Mouse (Mus musculus): ENCODE measurements at regions not wholly inside any gene's neighbourhood (a gene's known extent, or its start where the extent isn't known, plus 50 kb on each side); places are given as distances from the start of the nearest gene placed in this dataset.

DNA sequence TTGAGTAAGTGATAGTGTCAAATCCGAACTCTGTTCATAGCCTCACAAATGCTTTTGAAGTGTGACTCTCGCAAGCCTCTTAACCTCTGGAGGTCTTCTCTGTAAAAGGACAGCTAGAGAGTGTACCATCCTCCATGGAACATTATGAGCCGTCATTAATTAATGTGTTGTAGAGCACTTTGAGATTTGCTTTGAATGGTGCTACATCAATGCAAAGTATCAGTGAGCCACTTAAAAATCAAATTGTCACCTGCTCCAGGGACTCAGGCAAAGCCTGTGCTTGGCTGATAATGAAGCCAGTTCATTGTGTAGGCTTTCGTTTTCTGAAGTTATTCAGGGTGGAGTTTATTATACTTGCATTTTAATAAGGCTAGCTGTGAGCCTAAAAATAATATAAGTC, 801.8 kb upstream of the B3galt2 start:
- H3K9ac ChIP-seq (ENCODE audit: low read depth, low read length), result no peak overlapping the region
- ATAC-seq (ENCODE audit: low FRiP score), result no peak
- no peaks in the 10 kb centered on the region for H3K27me3 ChIP-seq (ENCODE audit: control insufficient read depth, insufficient read depth, low read length)
- H3K27ac ChIP-seq (ENCODE audit: low read depth, low read length), result no peak overlapping the region
- no peak for DNase-seq (ENCODE audit: low spot score)
- no peak overlapping the region for H3K4me2 ChIP-seq (replicated peaks; ENCODE audit: low read depth, low read length)
- no peaks in the 10 kb centered on the region for H3K4me1 ChIP-seq (replicated peaks; ENCODE audit: control insufficient read depth, insufficient read depth, low read length)
- no peaks in the 10 kb centered on the region for H3K36me3 ChIP-seq (ENCODE audit: control insufficient read depth, insufficient read depth, low read length)
- WGBS, result 82% methylated on average over 4 of the region's 4 CpGs
- no peak overlapping the region for H3K4me3 ChIP-seq (ENCODE audit: low read depth, low read length)
- H3K9me3 ChIP-seq (ENCODE audit: control insufficient read depth, low read length), result no peaks in the 10 kb centered on the region

- DNase-seq (ENCODE audit: low spot score) (no peak), ATAC-seq (ENCODE audit: low FRiP score) (no peak)
- Histone ChIP-seq H3K4me3 (ENCODE audit: low read depth, low read length) (no peak overlapping the region), H3K9ac (ENCODE audit: low read depth, low read length) (no peak overlapping the region), H3K27me3 (ENCODE audit: control insufficient read depth, insufficient read depth, low read length) (no peaks in the 10 kb centered on the region), H3K4me2 (replicated peaks; ENCODE audit: low read depth, low read length) (no peak overlapping the region), H3K9me3 (ENCODE audit: control insufficient read depth, low read length) (no peaks in the 10 kb centered on the region), H3K36me3 (ENCODE audit: control insufficient read depth, insufficient read depth, low read length) (no peaks in the 10 kb centered on the region), H3K27ac (ENCODE audit: low read depth, low read length) (no peak overlapping the region), H3K4me1 (replicated peaks; ENCODE audit: control insufficient read depth, insufficient read depth, low read length) (no peaks in the 10 kb centered on the region)
- 81% methylated on average over 4 of the region's 4 CpGs for WGBS
Measured at GRCm38 (mm10) chr1:142867024-142867700, 773.3 kb upstream of the B3galt2 start.

DNA sequence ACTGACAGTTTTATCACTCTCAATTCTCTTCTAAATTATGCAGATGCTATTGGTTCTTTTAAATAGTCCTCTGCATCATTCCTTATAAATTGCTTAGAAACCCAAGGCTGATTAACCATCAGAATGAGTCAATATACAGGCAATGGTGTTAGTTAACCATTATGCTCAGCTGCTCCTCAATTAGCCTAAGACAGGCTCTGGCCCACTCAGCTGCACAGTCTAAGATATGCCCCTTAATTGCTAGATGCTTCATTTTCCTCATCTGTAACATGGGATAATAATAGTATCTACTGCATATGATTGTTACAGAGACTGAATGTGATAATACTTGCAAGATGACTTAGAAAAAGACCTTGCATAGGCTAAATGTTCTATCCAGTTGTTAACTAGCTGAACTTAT, 748.6 kb upstream of the B3galt2 start:
- Histone ChIP-seq H3K9me3 (ENCODE audit: control insufficient read depth, low read length) (no peaks in the 10 kb centered on the region), H3K4me1 (replicated peaks; ENCODE audit: control insufficient read depth, insufficient read depth, low read length) (no peaks in the 10 kb centered on the region), H3K9ac (ENCODE audit: low read depth, low read length) (no peak overlapping the region), H3K27me3 (ENCODE audit: control insufficient read depth, insufficient read depth, low read length) (no peaks in the 10 kb centered on the region), H3K36me3 (ENCODE audit: control insufficient read depth, insufficient read depth, low read length) (no peaks in the 10 kb centered on the region), H3K4me3 (ENCODE audit: low read depth, low read length) (no peak overlapping the region), H3K27ac (ENCODE audit: low read depth, low read length) (no peak overlapping the region), H3K4me2 (replicated peaks; ENCODE audit: low read depth, low read length) (no peak overlapping the region)
- ATAC-seq (ENCODE audit: low FRiP score) (no peak), DNase-seq (ENCODE audit: low spot score) (no peak)

DNA sequence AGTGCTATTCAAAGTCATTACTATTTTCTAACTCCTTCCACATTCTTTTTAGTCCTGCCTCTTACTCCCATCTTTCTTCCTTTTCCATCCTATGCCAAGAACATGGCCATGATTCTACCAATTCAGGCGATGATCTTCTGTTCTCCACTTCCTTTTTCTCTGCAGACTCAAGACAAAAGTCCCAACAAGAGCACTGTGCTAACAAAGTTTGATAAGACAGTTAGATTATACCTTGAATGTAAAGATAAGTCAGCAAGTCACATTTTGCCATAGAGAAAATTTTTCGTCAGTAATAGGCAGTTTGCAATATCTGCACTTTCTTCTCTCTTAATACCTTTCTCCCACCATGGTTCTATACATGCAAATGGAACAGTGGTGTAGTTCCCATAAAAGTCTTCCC, 747.3 kb upstream of the B3galt2 start:
- no peaks in the 10 kb centered on the region for H3K9me3 ChIP-seq (ENCODE audit: control insufficient read depth, low read length)
- no peak overlapping the region for H3K9ac ChIP-seq (ENCODE audit: low read depth, low read length)
- H3K4me3 ChIP-seq (ENCODE audit: low read depth, low read length), result no peak overlapping the region
- WGBS, result 88% methylated on average over 2 of the region's 2 CpGs
- H3K36me3 ChIP-seq (ENCODE audit: control insufficient read depth, insufficient read depth, low read length), result no peaks in the 10 kb centered on the region
- no peaks in the 10 kb centered on the region for H3K27me3 ChIP-seq (ENCODE audit: control insufficient read depth, insufficient read depth, low read length)
- ATAC-seq (ENCODE audit: low FRiP score) (no peak), DNase-seq (ENCODE audit: low spot score) (no peak)
- H3K4me1 ChIP-seq (replicated peaks; ENCODE audit: control insufficient read depth, insufficient read depth, low read length), result no peaks in the 10 kb centered on the region
- no peak overlapping the region for H3K27ac ChIP-seq (ENCODE audit: low read depth, low read length)
- no peak overlapping the region for H3K4me2 ChIP-seq (replicated peaks; ENCODE audit: low read depth, low read length)

DNA sequence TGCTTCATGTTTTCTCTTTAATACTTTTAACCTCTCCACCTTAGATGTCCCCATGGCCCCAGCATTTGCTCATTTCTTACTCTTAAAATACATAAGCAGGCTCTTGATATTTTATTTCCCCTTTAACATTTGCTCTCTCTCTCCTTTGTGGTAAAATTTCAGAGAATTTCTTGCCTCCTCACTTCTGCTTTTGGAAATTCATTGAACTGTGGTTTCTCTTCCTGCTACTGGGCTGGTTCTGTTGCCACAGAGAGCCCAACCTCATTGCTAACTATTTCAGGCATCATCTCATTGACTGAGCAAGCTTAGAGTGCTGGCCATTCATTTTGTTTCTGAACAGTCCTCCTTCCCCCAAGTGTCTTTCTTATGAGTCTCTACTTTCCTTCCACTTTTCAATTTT, 746.3 kb upstream of the B3galt2 start:
- H3K4me1 ChIP-seq (replicated peaks; ENCODE audit: control insufficient read depth, insufficient read depth, low read length), result no peaks in the 10 kb centered on the region

GRCm38 (mm10) chr1:142895081-142895480, 745.4 kb upstream of the B3galt2 start:
- WGBS, result 74% methylated on average over 1 of the region's 1 CpGs

More for the DNA sequence above, 746.3 kb upstream of the B3galt2 start:
- no peak for ATAC-seq (ENCODE audit: low FRiP score)
- Histone ChIP-seq H3K27me3 (ENCODE audit: control insufficient read depth, insufficient read depth, low read length) (no peaks in the 10 kb centered on the region), H3K4me3 (ENCODE audit: low read depth, low read length) (no peak overlapping the region), H3K9ac (ENCODE audit: low read depth, low read length) (no peak overlapping the region), H3K36me3 (ENCODE audit: control insufficient read depth, insufficient read depth, low read length) (no peaks in the 10 kb centered on the region), H3K4me2 (replicated peaks; ENCODE audit: low read depth, low read length) (no peak overlapping the region), H3K27ac (ENCODE audit: low read depth, low read length) (no peak overlapping the region), H3K9me3 (ENCODE audit: control insufficient read depth, low read length) (no peaks in the 10 kb centered on the region)
- no peak for DNase-seq (ENCODE audit: low spot score)

DNA sequence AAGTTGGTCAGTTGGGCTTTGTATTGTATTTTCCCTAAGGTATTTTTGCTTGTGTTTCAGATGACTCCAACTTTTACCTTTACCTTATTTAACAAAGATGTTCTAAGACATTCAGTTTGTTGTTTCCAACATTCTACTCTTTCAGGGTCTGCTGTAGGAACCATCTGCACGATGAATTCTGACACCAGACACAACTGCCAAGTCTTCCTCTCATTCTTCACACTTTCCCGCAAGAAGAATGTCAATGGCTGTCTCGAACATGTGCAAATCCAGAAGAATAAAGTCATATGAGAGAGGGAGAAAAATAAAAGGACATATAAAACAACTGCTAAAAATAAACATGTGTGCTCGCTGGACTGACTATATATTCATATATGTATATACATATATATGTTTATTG, 730.6 kb upstream of the B3galt2 start:
- ATAC-seq (ENCODE audit: low FRiP score) (no peak), DNase-seq (ENCODE audit: low spot score) (no peak)
- no peak overlapping the region for H3K27ac ChIP-seq (ENCODE audit: low read depth, low read length)
- 91% methylated on average over 4 of the region's 4 CpGs for WGBS
- no peak overlapping the region for H3K4me2 ChIP-seq (replicated peaks; ENCODE audit: low read depth, low read length)
- H3K27me3 ChIP-seq (ENCODE audit: control insufficient read depth, insufficient read depth, low read length), result no peaks in the 10 kb centered on the region
- no peak overlapping the region for H3K9ac ChIP-seq (ENCODE audit: low read depth, low read length)
- H3K36me3 ChIP-seq (ENCODE audit: control insufficient read depth, insufficient read depth, low read length), result no peaks in the 10 kb centered on the region
- no peaks in the 10 kb centered on the region for H3K9me3 ChIP-seq (ENCODE audit: control insufficient read depth, low read length)
- H3K4me3 ChIP-seq (ENCODE audit: low read depth, low read length), result no peak overlapping the region
- H3K4me1 ChIP-seq (replicated peaks; ENCODE audit: control insufficient read depth, insufficient read depth, low read length), result no peaks in the 10 kb centered on the region

More at GRCm38 (mm10) chr1:142895081-142895480, 745.4 kb upstream of the B3galt2 start:
- H3K36me3 ChIP-seq (ENCODE audit: control insufficient read depth, insufficient read depth, low read length), result no peaks in the 10 kb centered on the region
- ATAC-seq (ENCODE audit: low FRiP score) (no peak), DNase-seq (ENCODE audit: low spot score) (no peak)
- no peak overlapping the region for H3K4me3 ChIP-seq (ENCODE audit: low read depth, low read length)
- H3K27ac ChIP-seq (ENCODE audit: low read depth, low read length), result no peak overlapping the region
- no peaks in the 10 kb centered on the region for H3K4me1 ChIP-seq (replicated peaks; ENCODE audit: control insufficient read depth, insufficient read depth, low read length)
- H3K9me3 ChIP-seq (ENCODE audit: control insufficient read depth, low read length), result no peaks in the 10 kb centered on the region
- H3K9ac ChIP-seq (ENCODE audit: low read depth, low read length), result no peak overlapping the region
- H3K4me2 ChIP-seq (replicated peaks; ENCODE audit: low read depth, low read length), result no peak overlapping the region
- no peaks in the 10 kb centered on the region for H3K27me3 ChIP-seq (ENCODE audit: control insufficient read depth, insufficient read depth, low read length)

GRCm38 (mm10) chr1:142956686-142957085, 683.8 kb upstream of the B3galt2 start:
- Histone ChIP-seq H3K27ac (ENCODE audit: low read depth, low read length) (no peak overlapping the region), H3K9ac (ENCODE audit: low read depth, low read length) (no peak overlapping the region), H3K9me3 (ENCODE audit: control insufficient read depth, low read length) (no peaks in the 10 kb centered on the region), H3K4me1 (replicated peaks; ENCODE audit: control insufficient read depth, insufficient read depth, low read length) (no peaks in the 10 kb centered on the region), H3K4me2 (replicated peaks; ENCODE audit: low read depth, low read length) (no peak overlapping the region), H3K36me3 (ENCODE audit: control insufficient read depth, insufficient read depth, low read length) (no peaks in the 10 kb centered on the region), H3K27me3 (ENCODE audit: control insufficient read depth, insufficient read depth, low read length) (no peaks in the 10 kb centered on the region), H3K4me3 (ENCODE audit: low read depth, low read length) (no peak overlapping the region)
- no peak for DNase-seq (ENCODE audit: low spot score)
- ATAC-seq (ENCODE audit: low FRiP score), result no peak
- 90% methylated on average over 3 of the region's 3 CpGs for WGBS

DNA sequence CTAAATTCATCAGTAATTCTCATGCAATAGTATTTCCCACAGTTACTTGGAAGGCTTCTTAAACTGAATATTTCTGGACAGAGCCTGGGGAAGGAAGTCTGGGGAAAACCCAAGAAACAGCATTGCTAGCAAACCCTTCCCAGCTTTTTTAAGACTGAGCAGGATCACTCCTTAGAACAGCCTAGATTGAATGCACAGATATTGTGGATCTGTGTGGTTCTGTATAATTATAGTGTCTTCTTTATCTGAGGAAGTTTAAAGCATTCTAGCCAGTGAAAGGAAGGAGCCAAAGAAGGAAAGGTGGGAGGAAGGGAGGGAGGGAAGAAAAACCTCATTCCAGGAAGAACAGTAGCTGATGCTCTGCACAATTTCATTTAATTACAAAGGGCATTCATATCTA, 669.0 kb upstream of the B3galt2 start:
- H3K4me3 ChIP-seq (ENCODE audit: low read depth, low read length), result no peak overlapping the region
- H3K9me3 ChIP-seq (ENCODE audit: control insufficient read depth, low read length), result no peaks in the 10 kb centered on the region
- H3K36me3 ChIP-seq (ENCODE audit: control insufficient read depth, insufficient read depth, low read length), result no peaks in the 10 kb centered on the region
- no peak overlapping the region for H3K9ac ChIP-seq (ENCODE audit: low read depth, low read length)
- no peak for DNase-seq (ENCODE audit: low spot score)
- H3K27me3 ChIP-seq (ENCODE audit: control insufficient read depth, insufficient read depth, low read length), result no peaks in the 10 kb centered on the region
- no peaks in the 10 kb centered on the region for H3K4me1 ChIP-seq (replicated peaks; ENCODE audit: control insufficient read depth, insufficient read depth, low read length)
- ATAC-seq (ENCODE audit: low FRiP score), result no peak
- H3K4me2 ChIP-seq (replicated peaks; ENCODE audit: low read depth, low read length), result no peak overlapping the region
- no peak overlapping the region for H3K27ac ChIP-seq (ENCODE audit: low read depth, low read length)
